Mouse (Mus musculus) kidney, embryonic 14.5 days (tissue): Measurements from ENCODE around the gene Pigt. TPM values are rescaled to one million over a fixed set of nuclear protein-coding genes. Genes with fewer than 3 reads are reported as not detected.

Experiments
- ATAC-seq: fragments of 200-750 bp; cut with Nextera tagmentation; 2 replicates; pipeline ENCODE4 v1.8.0; 2017; ENCODE audit warnings: moderate number of reproducible peaks, mild to moderate bottlenecking, moderate TSS enrichment, moderate library complexity; ENCODE audit not compliant: low FRiP score, low TSS enrichment
- H3K27ac ChIP-seq: fragments of 300-500 bp; sonication (generic); 2 replicates; pipeline ENCODE4 v1.5.1; 2014; ENCODE audit warnings: low read depth, mild to moderate bottlenecking, low read length, moderate library complexity, mixed read lengths
- H3K27me3 ChIP-seq: fragments of 300-500 bp; sonication (generic); 2 replicates; pipeline ENCODE4 v1.6.1; 2014; ENCODE audit warnings: mild to moderate bottlenecking, low read length; ENCODE audit not compliant: control insufficient read depth, insufficient read depth
- H3K36me3 ChIP-seq: fragments of 300-500 bp; sonication (generic); 2 replicates; pipeline ENCODE4 v1.6.1; 2014; ENCODE audit warnings: low read length, mixed read lengths; ENCODE audit not compliant: control insufficient read depth, insufficient read depth
- H3K4me1 ChIP-seq: fragments of 300-500 bp; sonication (generic); 2 replicates; pipeline ENCODE4 v1.6.1; 2014; ENCODE audit warnings: low read length, mixed read lengths; ENCODE audit not compliant: control insufficient read depth, insufficient read depth
- H3K4me2 ChIP-seq: fragments of 300-500 bp; sonication (generic); replicated peaks from 2 replicates; pipeline ENCODE4 v1.6.1; 2014; ENCODE audit warnings: low read depth, mild to moderate bottlenecking, low read length
- H3K4me3 ChIP-seq: fragments of 300-500 bp; sonication (generic); 2 replicates; pipeline ENCODE4 v1.5.1; 2014; ENCODE audit warnings: mild to moderate bottlenecking, low read length
- H3K9ac ChIP-seq: fragments of 300-500 bp; sonication (generic); 2 replicates; pipeline ENCODE4 v1.6.1; 2014; ENCODE audit warnings: low read depth, mild to moderate bottlenecking, low read length, moderate library complexity
- H3K9me3 ChIP-seq: fragments of 300-500 bp; sonication (generic); 2 replicates; pipeline ENCODE4 v1.6.1; 2016; ENCODE audit warnings: low read length; ENCODE audit not compliant: control insufficient read depth
- WGBS: fragments of 180-500 bp; shearing (Covaris S2); extraction: QIAGEN DNeasy Blood & Tissue Kit; methylation state at CpG from one replicate; pipeline ENCODE4 v1.1.7; 2014; 5-methylcytosine and 5-hydroxymethylcytosine counted together
- polyA plus RNA-seq: library from polyadenylated mRNA; unstranded; fragments of >200 nt; fragmentation: Nextera tagmentation; extraction: Ambion mirVana; gene quantifications from 2 replicates; pipeline ENCODE4 v1.2.1, GENCODE M21; 2014

Pigt gene
- polyA plus RNA-seq, 1 experiment from 2014 or later: 79.2 TPM

- H3K27ac ChIP-seq: no peak overlapping the region
- ATAC-seq: peak; percentile 61
- 5% methylated on average over 21 of the region's 21 CpGs for WGBS
- H3K9ac ChIP-seq: peak overlapping the region; percentile 67
- H3K36me3 ChIP-seq: peaks cover 25% of the 10 kb centered on the region
- H3K9me3 ChIP-seq: no peaks in the 10 kb centered on the region
- H3K27me3 ChIP-seq: no peaks in the 10 kb centered on the region
- peak overlapping the region; percentile 84 for H3K4me2 ChIP-seq
- peaks cover 7% of the 10 kb centered on the region for H3K4me1 ChIP-seq
- peak overlapping the region; percentile 74 for H3K4me3 ChIP-seq
Observed at GRCm38 (mm10) chr2:164497691-164498268, 460 bp downstream of the Pigt start.

DNA sequence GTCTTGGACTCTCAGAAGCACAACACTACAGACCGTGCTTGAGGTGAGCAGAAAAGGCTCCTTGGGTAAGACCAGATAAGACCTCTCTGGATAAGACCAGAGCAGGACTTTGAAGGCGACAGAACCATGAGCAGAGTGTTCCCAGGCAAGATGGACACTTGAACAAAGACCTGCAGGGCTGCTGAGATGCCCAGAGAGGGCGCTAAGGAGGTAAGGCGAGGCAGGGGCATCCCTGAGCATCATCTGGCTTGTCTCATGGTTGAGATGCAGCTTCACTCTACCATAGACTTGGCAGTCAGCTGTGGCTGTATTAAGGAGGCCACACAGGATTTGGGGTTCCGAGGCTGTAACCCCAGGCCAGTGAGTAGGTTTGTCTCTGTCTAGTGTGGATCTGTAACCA lies 2.0 kb downstream of the Pigt start:
- WGBS: 79% methylated on average over 5 of the region's 5 CpGs
- Histone ChIP-seq H3K27me3 (no peaks in the 10 kb centered on the region), H3K27ac (no peak overlapping the region), H3K4me2 (no peak overlapping the region), H3K9ac (no peak overlapping the region), H3K4me3 (no peak overlapping the region), H3K9me3 (peaks cover 2% of the 10 kb centered on the region; the same call in 1 of the 2 replicates), H3K4me1 (peaks cover 7% of the 10 kb centered on the region), H3K36me3 (peaks cover 39% of the 10 kb centered on the region)
- ATAC-seq: no peak

- no peak overlapping the region for H3K4me3 ChIP-seq
- H3K9ac ChIP-seq: no peak overlapping the region
- H3K27ac ChIP-seq: no peak overlapping the region
- no peaks in the 10 kb centered on the region for H3K27me3 ChIP-seq
- peaks cover 7% of the 10 kb centered on the region for H3K4me1 ChIP-seq
- peaks cover 7% of the 10 kb centered on the region; the same call in 1 of the 2 replicates for H3K9me3 ChIP-seq
- WGBS: 72% methylated on average over 7 of the region's 7 CpGs
- peaks cover 50% of the 10 kb centered on the region for H3K36me3 ChIP-seq
- no peak overlapping the region for H3K4me2 ChIP-seq
- no peak for ATAC-seq
Observed at GRCm38 (mm10) chr2:164500511-164500910, 3.2 kb downstream of the Pigt start.

GRCm38 (mm10) chr2:164504919-164505318 lies 7.6 kb downstream of the Pigt start:
- Histone ChIP-seq H3K4me3 (no peak overlapping the region), H3K27me3 (no peaks in the 10 kb centered on the region), H3K27ac (no peak overlapping the region), H3K9ac (no peak overlapping the region), H3K4me1 (no peaks in the 10 kb centered on the region), H3K36me3 (peaks cover 64% of the 10 kb centered on the region), H3K4me2 (no peak overlapping the region), H3K9me3 (peaks cover 7% of the 10 kb centered on the region; the same call in 1 of the 2 replicates)
- WGBS: 96% methylated on average over 3 of the region's 3 CpGs
- ATAC-seq: no peak

DNA sequence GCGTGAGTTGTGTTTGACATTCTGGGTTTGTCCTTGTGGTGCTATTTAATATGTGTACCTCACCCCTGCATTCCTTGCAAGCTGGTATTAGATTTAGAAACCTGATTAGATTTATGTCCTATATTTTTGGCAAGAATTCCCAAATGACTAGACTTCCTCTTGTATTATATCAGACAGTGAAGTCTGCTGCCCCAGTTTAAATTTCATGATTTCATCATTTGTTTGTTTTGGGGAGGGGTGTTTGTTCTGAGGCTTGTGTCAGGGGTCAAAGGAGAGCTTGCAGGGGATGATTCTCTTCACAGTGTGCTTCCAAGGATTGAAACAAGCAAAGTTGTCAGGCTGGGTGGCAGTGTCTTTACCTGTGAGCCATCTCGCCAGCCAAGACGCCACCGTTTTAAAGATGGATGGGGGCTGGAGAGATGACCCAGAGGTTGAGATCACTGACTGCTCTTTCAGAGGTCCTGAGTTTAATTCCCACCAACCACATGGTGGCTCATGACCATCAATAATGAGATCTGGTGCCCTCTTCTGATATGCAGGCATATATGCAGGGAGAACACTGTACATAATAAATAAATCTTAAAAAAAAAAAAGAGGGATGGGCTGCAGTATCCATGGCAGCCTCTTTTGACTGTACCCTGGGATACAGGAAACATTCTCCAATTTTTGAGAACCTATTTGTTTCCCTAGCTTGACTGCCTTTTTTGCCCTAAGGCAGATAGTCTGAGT lies 8.5 kb downstream of the Pigt start:
- H3K4me1 ChIP-seq: no peaks in the 10 kb centered on the region
- no peak overlapping the region for H3K27ac ChIP-seq
- no peak overlapping the region for H3K4me3 ChIP-seq
- peaks cover 58% of the 10 kb centered on the region for H3K36me3 ChIP-seq
- H3K9me3 ChIP-seq: peaks cover 7% of the 10 kb centered on the region; the same call in 1 of the 2 replicates
- WGBS: 94% methylated on average over 4 of the region's 4 CpGs
- no peaks in the 10 kb centered on the region for H3K27me3 ChIP-seq
- ATAC-seq: no peak
- no peak overlapping the region for H3K4me2 ChIP-seq
- no peak overlapping the region for H3K9ac ChIP-seq

DNA sequence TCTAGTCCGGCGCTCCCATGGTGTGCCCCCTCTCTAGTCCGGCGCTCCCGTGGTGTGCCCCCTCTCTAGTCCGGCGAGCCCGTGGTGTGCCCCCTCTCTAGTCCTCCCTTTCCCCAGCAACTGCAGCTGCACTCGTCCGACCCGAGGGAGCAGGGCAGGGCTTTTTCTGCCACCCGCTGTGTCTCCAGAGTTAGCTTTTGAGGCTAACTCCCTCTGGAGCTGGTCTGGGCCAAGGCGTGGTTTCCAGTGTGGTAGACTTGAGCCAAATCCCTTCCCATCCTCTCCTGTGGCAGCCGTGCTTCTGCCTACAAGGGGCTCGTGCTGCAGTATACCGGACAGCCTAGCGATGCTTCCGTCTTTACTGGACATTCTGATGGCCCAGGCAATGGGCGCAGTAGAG lies 10.5 kb downstream of the Pigt start:
- no peak for ATAC-seq
- H3K4me2 ChIP-seq: no peak overlapping the region
- 91% methylated on average over 19 of the region's 19 CpGs for WGBS
- peaks cover 39% of the 10 kb centered on the region for H3K36me3 ChIP-seq
- H3K9me3 ChIP-seq: peaks cover 7% of the 10 kb centered on the region; the same call in 1 of the 2 replicates
- no peak overlapping the region for H3K9ac ChIP-seq
- no peak overlapping the region for H3K27ac ChIP-seq
- H3K4me3 ChIP-seq: no peak overlapping the region
- H3K4me1 ChIP-seq: no peaks in the 10 kb centered on the region
- no peaks in the 10 kb centered on the region for H3K27me3 ChIP-seq

DNA sequence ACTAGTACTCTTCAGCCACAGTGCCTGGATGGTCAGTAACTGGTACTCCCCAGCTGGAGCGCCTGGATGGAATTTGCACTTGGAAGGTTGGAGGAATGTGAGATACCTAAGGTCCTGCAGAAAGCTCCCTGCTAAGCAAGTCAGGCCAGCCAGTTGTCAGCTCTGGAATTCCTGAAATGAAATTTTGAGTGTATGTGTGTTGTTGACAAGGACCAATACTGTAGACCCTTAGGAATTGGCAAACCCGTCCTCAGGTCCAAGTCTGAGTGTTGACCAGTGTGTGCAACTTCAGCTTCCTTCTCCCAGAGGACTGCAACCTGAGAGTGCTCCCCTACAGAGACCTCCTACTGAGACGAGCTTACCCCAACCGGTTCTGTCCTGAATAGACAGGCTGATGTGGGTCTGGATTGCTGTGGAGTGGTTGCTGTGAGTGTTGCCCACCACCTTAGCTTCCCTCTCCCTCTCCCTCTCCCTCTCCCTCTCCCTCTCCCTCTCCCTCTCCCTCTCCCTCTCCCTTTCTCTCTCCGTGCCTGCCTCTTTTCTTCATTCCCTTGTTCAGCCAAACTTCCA lies 13.4 kb downstream of the Pigt start:
- H3K4me2 ChIP-seq: no peak overlapping the region

GRCm38 (mm10) chr2:164512121-164512909 lies 15.0 kb downstream of the Pigt start:
- Histone ChIP-seq H3K36me3 (no peaks in the 10 kb centered on the region; the same call in 1 of the 2 replicates), H3K9ac (no peak overlapping the region), H3K4me1 (no peaks in the 10 kb centered on the region), H3K4me3 (no peak overlapping the region), H3K27me3 (no peaks in the 10 kb centered on the region), H3K4me2 (no peak overlapping the region), H3K27ac (no peak overlapping the region), H3K9me3 (no peaks in the 10 kb centered on the region)
- no peak for ATAC-seq
- WGBS: 68% methylated on average over 11 of the region's 14 CpGs

More for the DNA sequence above, 13.4 kb downstream of the Pigt start:
- 46% methylated on average over 4 of the region's 5 CpGs for WGBS
- Histone ChIP-seq H3K36me3 (peaks cover 14% of the 10 kb centered on the region), H3K27ac (no peak overlapping the region), H3K27me3 (no peaks in the 10 kb centered on the region), H3K9ac (no peak overlapping the region), H3K4me3 (no peak overlapping the region), H3K9me3 (no peaks in the 10 kb centered on the region), H3K4me1 (no peaks in the 10 kb centered on the region)
- ATAC-seq: 0 out of 2 replicates have a peak, but pooled peaks have one; percentile 40
